Mouse (Mus musculus): ENCODE measurements around the gene Emp3. TPM values are rescaled to one million over a fixed set of nuclear protein-coding genes. Genes with fewer than 3 reads are reported as not detected.

Emp3 gene
- 151 and 256 TPM in 2 replicates for polyA plus RNA-seq (2012; ENCODE audit: low replicate concordance)

DNA sequence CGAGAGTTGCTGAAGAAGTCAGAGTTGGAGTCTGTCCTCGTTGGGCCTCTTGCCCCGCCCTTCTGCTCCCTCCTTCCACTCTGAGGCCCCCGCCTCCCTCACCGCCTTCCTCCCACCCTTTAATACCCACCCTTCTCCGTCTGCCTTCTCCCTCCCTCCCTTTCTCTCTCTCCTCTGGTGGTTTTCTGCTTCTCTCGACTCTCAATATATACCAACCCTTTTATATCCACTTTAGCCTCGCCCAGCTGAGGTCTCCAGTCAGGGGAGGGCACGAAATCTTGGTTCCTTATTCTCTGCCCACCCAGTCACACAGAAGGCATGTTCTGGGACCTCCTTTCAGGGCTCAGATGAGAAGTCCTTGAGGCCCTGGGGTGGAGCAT is at the start of gene Emp3:
Gene Emp3 (minus strand): TSS at position 163 of the 380 bp plus-strand sequence.

DNA sequence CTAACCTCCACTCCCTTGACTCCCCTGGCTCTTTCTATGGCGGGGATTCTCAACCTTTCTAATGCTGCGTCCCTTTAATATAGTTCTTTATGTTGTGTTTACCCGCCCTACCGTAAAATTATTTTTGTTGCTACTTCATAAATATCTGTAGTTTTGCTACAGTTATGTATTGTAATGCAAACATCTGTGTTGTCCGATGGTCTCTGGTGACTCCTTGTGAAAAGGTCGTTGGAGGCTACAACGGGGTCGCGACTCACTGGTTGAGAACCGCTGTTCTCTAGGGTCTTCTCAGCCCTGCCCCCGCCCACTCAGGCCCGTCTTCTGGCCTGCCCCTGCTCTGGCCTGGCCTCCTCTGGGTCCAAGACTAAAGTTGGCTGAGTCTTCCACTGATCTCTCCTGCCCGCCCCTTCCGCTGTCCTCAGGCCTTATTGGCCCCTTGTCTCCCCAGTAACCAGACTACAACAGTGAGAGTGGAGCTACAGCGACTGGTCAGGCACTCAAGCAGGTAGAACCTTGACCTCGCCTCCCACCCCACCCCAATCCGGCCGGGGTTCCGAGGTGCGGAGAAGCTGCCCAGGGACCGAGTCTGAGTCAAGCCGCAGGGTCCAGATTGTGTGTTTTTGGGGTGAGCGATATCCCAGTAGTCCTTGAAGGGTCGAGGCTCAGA is 2.7 kb upstream of the Emp3 start, which contains the start of gene Ccdc114:
Gene Ccdc114 (plus strand): TSS at position 311 of the 667 bp plus-strand sequence.

DNA sequence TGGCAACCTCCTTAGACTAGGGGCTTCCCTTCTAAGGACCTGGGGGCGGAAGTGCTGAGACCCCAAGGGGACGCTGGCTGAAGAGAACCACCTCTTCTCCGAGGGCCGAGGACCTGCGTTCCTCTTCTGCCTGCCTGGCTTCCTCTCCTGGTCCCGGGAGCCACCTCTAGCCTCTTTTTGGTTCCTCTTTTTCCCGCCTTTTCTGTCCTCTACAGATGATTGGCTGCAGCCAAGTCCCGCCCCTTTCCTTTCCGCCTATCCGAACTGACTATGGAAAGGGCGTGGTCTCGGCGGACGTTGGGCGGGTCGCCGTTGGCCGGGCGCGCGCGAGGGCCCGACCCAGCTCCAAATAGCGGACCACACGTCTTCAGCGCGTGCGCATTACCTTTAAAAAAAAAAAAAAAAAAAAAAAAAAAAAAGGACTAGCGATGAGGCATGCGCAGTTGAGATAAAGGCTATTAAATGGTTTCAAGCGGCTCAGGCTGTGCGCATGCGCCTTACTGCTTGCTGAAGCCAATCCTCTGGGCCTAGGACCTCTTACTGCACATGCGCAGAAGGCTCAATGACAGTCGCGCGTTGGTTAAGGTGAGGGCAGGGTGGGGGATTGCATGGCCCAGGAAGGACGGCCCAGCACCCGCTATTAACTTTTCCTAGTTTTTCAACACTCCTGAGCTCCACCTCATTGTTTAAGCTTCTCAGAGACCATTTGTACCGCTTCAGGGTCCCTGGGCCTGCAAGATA is 24.5 kb downstream of the Emp3 start, which contains the start of the genes Syngr4 and Tmem143:
Gene Syngr4 (minus strand): TSS at position 198 of the 741 bp plus-strand sequence.
Gene Tmem143 (plus strand): TSS at position 425 of the 741 bp plus-strand sequence.

DNA sequence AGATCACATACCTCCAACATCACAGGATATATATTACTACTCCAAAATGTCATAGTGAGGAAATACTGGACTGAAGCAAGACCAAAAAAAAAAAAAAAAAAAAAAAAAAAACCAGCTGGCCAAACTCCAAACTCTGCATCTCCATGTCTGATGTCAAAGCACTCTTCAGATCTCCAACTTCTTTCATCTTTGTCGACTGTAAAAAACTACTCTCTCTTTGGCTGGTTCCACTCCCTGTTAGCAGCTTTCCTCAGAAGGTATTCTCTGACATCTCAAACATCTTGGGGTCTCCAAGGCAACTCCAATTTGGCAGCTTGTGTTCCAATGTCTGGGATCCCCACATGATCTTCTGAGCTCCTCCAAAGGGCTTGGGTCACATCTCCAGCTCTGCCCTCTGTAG is 42.9 kb downstream of the Emp3 start, which contains the start of gene Grin2d:
Gene Grin2d (minus strand): TSS at position 101 of the 400 bp plus-strand sequence.

DNA sequence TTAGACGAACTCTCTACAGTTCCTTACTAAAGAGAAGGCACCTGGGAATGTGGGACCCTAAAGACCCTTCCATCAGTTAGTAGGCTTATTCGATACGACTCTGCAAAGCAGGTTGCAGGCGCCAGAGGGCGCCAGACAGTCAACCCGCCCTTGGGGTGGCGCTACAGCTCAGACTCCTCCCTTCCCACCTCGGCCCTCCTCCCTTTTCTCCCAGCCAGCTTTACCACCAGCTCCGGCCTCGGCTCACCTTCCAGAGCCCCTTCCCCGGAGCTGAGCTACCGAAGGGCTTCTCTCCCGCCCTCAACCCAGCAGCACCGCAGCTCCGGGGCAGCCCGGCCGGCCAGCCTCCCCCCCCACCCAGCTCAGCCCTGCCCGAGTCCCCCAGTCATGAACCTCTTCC is 48.6 kb downstream of the Emp3 start, which contains the start of gene Kdelr1:
Gene Kdelr1 (plus strand): TSS at position 149 of the 400 bp plus-strand sequence.

Other genes with a start within 250 kb of the Emp3 start
- gene Ntn5, start 237.4 kb downstream of the Emp3 start, polyA plus RNA-seq (2012; ENCODE audit: low replicate concordance), result 1.4 and 3.5 TPM in 2 replicates
- 0.18 and 0.44 TPM in 2 replicates for gene Sec1, start 227.0 kb downstream of the Emp3 start, polyA plus RNA-seq (2012; ENCODE audit: low replicate concordance)
- 1.5 and 3.9 TPM in 2 replicates for gene Car11, start 221.6 kb downstream of the Emp3 start, polyA plus RNA-seq (2012; ENCODE audit: low replicate concordance)
- gene Dbp, start 216.3 kb downstream of the Emp3 start, polyA plus RNA-seq (2012; ENCODE audit: low replicate concordance), result 18.0 and 48.2 TPM in 2 replicates
- gene Rpl18, start 205.9 kb downstream of the Emp3 start, polyA plus RNA-seq (2012; ENCODE audit: low replicate concordance), result 7,990 and 13,125 TPM in 2 replicates
- 102 and 136 TPM in 2 replicates for gene Sphk2, start 203.4 kb downstream of the Emp3 start, polyA plus RNA-seq (2012; ENCODE audit: low replicate concordance)
- gene Fam83e, start 200.2 kb downstream of the Emp3 start, polyA plus RNA-seq (2012; ENCODE audit: low replicate concordance), result 0.07 and 0.22 TPM in 2 replicates
- not detected in 2 replicates for gene Spaca4, start 195.6 kb downstream of the Emp3 start, polyA plus RNA-seq (2012; ENCODE audit: low replicate concordance)
- gene Lmtk3, start 137.7 kb downstream of the Emp3 start, polyA plus RNA-seq (2012; ENCODE audit: low replicate concordance), result 0.64 and 3.0 TPM in 2 replicates
- 0.58 TPM in 1 of 2 replicates, not detected in the other for gene Sult2b1, start 136.7 kb downstream of the Emp3 start, polyA plus RNA-seq (2012; ENCODE audit: low replicate concordance)
- gene Cyth2, start 106.8 kb downstream of the Emp3 start, polyA plus RNA-seq (2012; ENCODE audit: low replicate concordance), result 74.7 and 269 TPM in 2 replicates
- gene Kcnj14, start 96.6 kb downstream of the Emp3 start, polyA plus RNA-seq (2012; ENCODE audit: low replicate concordance), result 0.83 and 0.94 TPM in 2 replicates
- 20.9 and 22.6 TPM in 2 replicates for gene Grwd1, start 90.5 kb downstream of the Emp3 start, polyA plus RNA-seq (2012; ENCODE audit: low replicate concordance)
- 299 and 848 TPM in 2 replicates for gene Kdelr1, start 48.6 kb downstream of the Emp3 start, polyA plus RNA-seq (2012; ENCODE audit: low replicate concordance)
- 0.46 and 1.9 TPM in 2 replicates for gene Grin2d, start 43.0 kb downstream of the Emp3 start, polyA plus RNA-seq (2012; ENCODE audit: low replicate concordance)
- gene Syngr4, start 24.7 kb downstream of the Emp3 start, polyA plus RNA-seq (2012; ENCODE audit: low replicate concordance), result 0.35 and 1.5 TPM in 2 replicates
- gene Tmem143, start 24.5 kb downstream of the Emp3 start, polyA plus RNA-seq (2012; ENCODE audit: low replicate concordance), result 27.4 and 28.4 TPM in 2 replicates
- gene Ccdc114, start 2.7 kb upstream of the Emp3 start, polyA plus RNA-seq (2012; ENCODE audit: low replicate concordance), result 3.1 TPM in 2 replicates
- gene Abcc6, start 108.9 kb upstream of the Emp3 start, polyA plus RNA-seq (2012; ENCODE audit: low replicate concordance), result not detected in 2 replicates
- gene Nomo1, start 112.3 kb upstream of the Emp3 start, polyA plus RNA-seq (2012; ENCODE audit: low replicate concordance), result 23.2 and 27.7 TPM in 2 replicates
- 0.05 TPM in 1 of 2 replicates, not detected in the other for gene Kcnj11, start 179.4 kb upstream of the Emp3 start, polyA plus RNA-seq (2012; ENCODE audit: low replicate concordance)

Measured in hematopoietic multipotent progenitor cell, adult 10-12 weeks (in vitro differentiated cells).